Mouse (Mus musculus): ENCODE results near the gene Lipo3.
"Not testable (repeated sequence)": the region's sequence is repeated elsewhere in the genome, so short reads cannot be mapped to it uniquely, and the experiment has no call there.

Gene Lipo3

GRCm38 (mm10) chr19:33761287-33762086 lies at the start of gene Lipo3:
Lipo3 (minus strand) TSS chr19:33761951.
- in situ Hi-C loops (cut with MboI; ENCODE audit: unreplicated experiment in 2 of 2): not testable (repeated sequence)

- in situ Hi-C loops (cut with MboI; ENCODE audit: unreplicated experiment in 2 of 2): not testable (repeated sequence)
Measured at GRCm38 (mm10) chr19:33787359-33787758, 25.6 kb upstream of the Lipo3 start, which contains the start of gene Lipo1. Lipo1 (minus strand) TSS chr19:33787459.

GRCm38 (mm10) chr19:33786576-33787277 lies 25.0 kb upstream of the Lipo3 start:
- in situ Hi-C loops (cut with MboI; ENCODE audit: unreplicated experiment in 2 of 2): no loop called here

DNA sequence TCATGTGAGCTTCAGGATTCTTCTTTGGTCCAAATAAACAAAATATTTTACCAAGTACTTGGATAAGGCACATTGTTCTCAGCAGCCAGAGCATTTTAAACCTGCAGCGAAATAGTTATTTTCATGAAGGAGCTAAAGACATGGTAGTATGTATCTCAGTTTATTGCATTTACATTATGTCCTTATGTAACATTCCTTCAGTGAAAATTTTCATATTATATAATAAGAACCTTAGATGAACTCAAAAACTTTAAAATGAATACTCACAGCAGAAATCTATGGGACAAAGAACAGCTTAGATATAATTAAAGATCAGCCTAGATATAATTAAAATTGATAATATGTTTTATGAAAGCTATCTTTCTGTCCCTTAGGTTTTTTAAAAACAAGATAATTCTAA lies 10.5 kb downstream of the Lipo3 start, which contains the start of gene Lipo2:
Gene Lipo2, minus strand, starts transcription at position 101 of the 400 bp plus-strand sequence.
- in situ Hi-C loops (cut with MboI; ENCODE audit: unreplicated experiment in 2 of 2): not testable (repeated sequence)

DNA sequence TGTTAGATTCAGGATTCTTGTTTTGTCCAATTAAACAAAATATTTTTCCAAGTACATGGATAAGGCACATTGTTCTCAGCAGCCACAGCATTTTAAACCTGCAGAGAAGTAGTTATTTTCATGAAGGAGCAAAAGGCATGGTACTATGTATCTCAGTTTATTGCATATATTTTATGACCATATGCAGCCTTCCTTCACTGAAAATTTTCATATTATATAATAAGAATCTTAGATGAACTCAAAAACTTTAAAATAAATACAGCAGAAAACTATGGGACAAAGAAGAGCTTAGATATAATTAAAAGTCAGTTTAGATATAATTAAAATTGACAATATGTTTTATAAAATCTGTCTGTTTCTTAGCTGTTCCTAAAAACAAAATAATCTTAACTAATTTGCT lies 136.6 kb downstream of the Lipo3 start, which contains the start of gene Gm8978:
Gene Gm8978, minus strand, starts transcription at position 101 of the 400 bp plus-strand sequence.
- in situ Hi-C loops (cut with MboI; ENCODE audit: unreplicated experiment in 2 of 2): not testable (repeated sequence)

GRCm38 (mm10) chr19:33589626-33590302 lies 172.0 kb downstream of the Lipo3 start:
- in situ Hi-C loops (cut with MboI; ENCODE audit: unreplicated experiment in 2 of 2): not testable (repeated sequence)

- in situ Hi-C loops (cut with MboI; ENCODE audit: unreplicated experiment in 2 of 2): not testable (repeated sequence)
Measured at GRCm38 (mm10) chr19:33568551-33568950, 193.2 kb downstream of the Lipo3 start.

GRCm38 (mm10) chr19:33517680-33518079 lies 244.1 kb downstream of the Lipo3 start, which contains the start of gene Lipo4:
Lipo4 (minus strand) TSS chr19:33517780.
- in situ Hi-C loops (cut with MboI; ENCODE audit: unreplicated experiment in 2 of 2): no loop called here
